Mouse (Mus musculus): ENCODE measurements at regions not wholly inside any gene's neighbourhood (a gene's known extent, or its start where the extent isn't known, plus 50 kb on each side); places are given as distances from the start of the nearest gene placed in this dataset.
"Not testable (repeated sequence)": the region's sequence is repeated elsewhere in the genome, so short reads cannot be mapped to it uniquely, and the experiment has no call there.

- WGBS = 61% methylated on average over 16 of the region's 16 CpGs
- H3K27ac ChIP-seq (ENCODE audit: low read length) = no peak overlapping the region
- no peaks in the 10 kb centered on the region for H3K36me3 ChIP-seq (ENCODE audit: control insufficient read depth, insufficient read depth, low read length)
- H3K9ac ChIP-seq (ENCODE audit: low read depth, low read length) = no peak overlapping the region
- ATAC-seq = no peak
- no peak overlapping the region for H3K4me2 ChIP-seq (ENCODE audit: low read depth, low read length)
- no peaks in the 10 kb centered on the region for H3K9me3 ChIP-seq (ENCODE audit: control insufficient read depth, low read length)
- H3K27me3 ChIP-seq (replicated peaks; ENCODE audit: control insufficient read depth, insufficient read depth, low read length) = no peaks in the 10 kb centered on the region
- H3K4me1 ChIP-seq (ENCODE audit: control insufficient read depth, insufficient read depth, low read length) = no peaks in the 10 kb centered on the region
- no peak overlapping the region for H3K4me3 ChIP-seq (ENCODE audit: low read length)
Measured at GRCm38 (mm10) chr10:25652742-25653563, 116.9 kb upstream of the Smlr1 start.

- Histone ChIP-seq H3K27me3 (replicated peaks; ENCODE audit: control insufficient read depth, insufficient read depth, low read length) (no peaks in the 10 kb centered on the region), H3K4me2 (ENCODE audit: low read depth, low read length) (no peak overlapping the region), H3K36me3 (ENCODE audit: control insufficient read depth, insufficient read depth, low read length) (no peaks in the 10 kb centered on the region), H3K27ac (ENCODE audit: low read length) (no peak overlapping the region), H3K9ac (ENCODE audit: low read depth, low read length) (no peak overlapping the region), H3K9me3 (ENCODE audit: control insufficient read depth, low read length) (no peaks in the 10 kb centered on the region), H3K4me3 (ENCODE audit: low read length) (no peak overlapping the region), H3K4me1 (ENCODE audit: control insufficient read depth, insufficient read depth, low read length) (peaks cover 1% of the 10 kb centered on the region; the same call in 1 of the 2 replicates)
- no peak for ATAC-seq
- 76% methylated on average over 1 of the region's 1 CpGs for WGBS
Measured at GRCm38 (mm10) chr10:25647740-25648139, 111.7 kb upstream of the Smlr1 start.

GRCm38 (mm10) chr10:25643518-25643993 is 107.5 kb upstream of the Smlr1 start:
- H3K9ac ChIP-seq (ENCODE audit: low read depth, low read length) = no peak overlapping the region
- H3K4me3 ChIP-seq (ENCODE audit: low read length) = no peak overlapping the region
- H3K27me3 ChIP-seq (replicated peaks; ENCODE audit: control insufficient read depth, insufficient read depth, low read length) = no peaks in the 10 kb centered on the region
- peak; percentile 59; the same call in 1 of the 2 replicates for ATAC-seq
- peaks cover 3% of the 10 kb centered on the region; the same call in 1 of the 2 replicates for H3K4me1 ChIP-seq (ENCODE audit: control insufficient read depth, insufficient read depth, low read length)
- H3K27ac ChIP-seq (ENCODE audit: low read length) = no peak overlapping the region
- no peak overlapping the region for H3K4me2 ChIP-seq (ENCODE audit: low read depth, low read length)
- H3K36me3 ChIP-seq (ENCODE audit: control insufficient read depth, insufficient read depth, low read length) = no peaks in the 10 kb centered on the region
- 36% methylated on average over 3 of the region's 3 CpGs for WGBS
- H3K9me3 ChIP-seq (ENCODE audit: control insufficient read depth, low read length) = no peaks in the 10 kb centered on the region

- H3K36me3 ChIP-seq (ENCODE audit: control insufficient read depth, insufficient read depth, low read length) = no peaks in the 10 kb centered on the region
- ATAC-seq = peak; percentile 68
- peaks cover 3% of the 10 kb centered on the region; the same call in 1 of the 2 replicates for H3K4me1 ChIP-seq (ENCODE audit: control insufficient read depth, insufficient read depth, low read length)
- WGBS = 69% methylated on average over 9 of the region's 9 CpGs
- H3K4me3 ChIP-seq (ENCODE audit: low read length) = no peak overlapping the region
- no peak overlapping the region for H3K9ac ChIP-seq (ENCODE audit: low read depth, low read length)
- H3K27me3 ChIP-seq (replicated peaks; ENCODE audit: control insufficient read depth, insufficient read depth, low read length) = no peaks in the 10 kb centered on the region
- H3K27ac ChIP-seq (ENCODE audit: low read length) = no peak overlapping the region
- no peaks in the 10 kb centered on the region for H3K9me3 ChIP-seq (ENCODE audit: control insufficient read depth, low read length)
- H3K4me2 ChIP-seq (ENCODE audit: low read depth, low read length) = no peak overlapping the region
Measured at GRCm38 (mm10) chr10:25642079-25642696, 106.1 kb upstream of the Smlr1 start.

GRCm38 (mm10) chr10:25633058-25633614 is 97.1 kb upstream of the Smlr1 start:
- no peak overlapping the region for H3K4me2 ChIP-seq (ENCODE audit: low read depth, low read length)
- 77% methylated on average over 4 of the region's 4 CpGs for WGBS
- ATAC-seq = no peak
- H3K36me3 ChIP-seq (ENCODE audit: control insufficient read depth, insufficient read depth, low read length) = no peaks in the 10 kb centered on the region
- no peak overlapping the region for H3K4me3 ChIP-seq (ENCODE audit: low read length)
- no peaks in the 10 kb centered on the region for H3K4me1 ChIP-seq (ENCODE audit: control insufficient read depth, insufficient read depth, low read length)
- no peaks in the 10 kb centered on the region for H3K27me3 ChIP-seq (replicated peaks; ENCODE audit: control insufficient read depth, insufficient read depth, low read length)
- no peak overlapping the region for H3K9ac ChIP-seq (ENCODE audit: low read depth, low read length)
- H3K27ac ChIP-seq (ENCODE audit: low read length) = no peak overlapping the region
- H3K9me3 ChIP-seq (ENCODE audit: control insufficient read depth, low read length) = no peaks in the 10 kb centered on the region

GRCm38 (mm10) chr10:25632306-25632705 is 96.2 kb upstream of the Smlr1 start:
- Histone ChIP-seq H3K9ac (ENCODE audit: low read depth, low read length) (no peak overlapping the region), H3K4me3 (ENCODE audit: low read length) (no peak overlapping the region), H3K4me2 (ENCODE audit: low read depth, low read length) (no peak overlapping the region), H3K27ac (ENCODE audit: low read length) (no peak overlapping the region), H3K27me3 (replicated peaks; ENCODE audit: control insufficient read depth, insufficient read depth, low read length) (no peaks in the 10 kb centered on the region), H3K4me1 (ENCODE audit: control insufficient read depth, insufficient read depth, low read length) (no peaks in the 10 kb centered on the region), H3K9me3 (ENCODE audit: control insufficient read depth, low read length) (no peaks in the 10 kb centered on the region), H3K36me3 (ENCODE audit: control insufficient read depth, insufficient read depth, low read length) (no peaks in the 10 kb centered on the region)
- 87% methylated on average over 7 of the region's 7 CpGs for WGBS
- no peak for ATAC-seq

GRCm38 (mm10) chr10:25622585-25622984 is 86.5 kb upstream of the Smlr1 start:
- no peaks in the 10 kb centered on the region for H3K36me3 ChIP-seq (ENCODE audit: control insufficient read depth, insufficient read depth, low read length)
- H3K27ac ChIP-seq (ENCODE audit: low read length) = no peak overlapping the region
- no peaks in the 10 kb centered on the region for H3K4me1 ChIP-seq (ENCODE audit: control insufficient read depth, insufficient read depth, low read length)
- no peaks in the 10 kb centered on the region for H3K27me3 ChIP-seq (replicated peaks; ENCODE audit: control insufficient read depth, insufficient read depth, low read length)
- WGBS = 71% methylated on average over 5 of the region's 5 CpGs
- H3K9ac ChIP-seq (ENCODE audit: low read depth, low read length) = no peak overlapping the region
- no peaks in the 10 kb centered on the region for H3K9me3 ChIP-seq (ENCODE audit: control insufficient read depth, low read length)
- no peak overlapping the region for H3K4me2 ChIP-seq (ENCODE audit: low read depth, low read length)
- no peak overlapping the region for H3K4me3 ChIP-seq (ENCODE audit: low read length)
- no peak for ATAC-seq

GRCm38 (mm10) chr10:25621747-25622134 is 85.7 kb upstream of the Smlr1 start:
- not testable (repeated sequence) for H3K36me3 ChIP-seq (ENCODE audit: control insufficient read depth, insufficient read depth, low read length); H3K4me2 ChIP-seq (ENCODE audit: low read depth, low read length); H3K4me3 ChIP-seq (ENCODE audit: low read length); H3K4me1 ChIP-seq (ENCODE audit: control insufficient read depth, insufficient read depth, low read length); H3K9ac ChIP-seq (ENCODE audit: low read depth, low read length); H3K27ac ChIP-seq (ENCODE audit: low read length); H3K27me3 ChIP-seq (replicated peaks; ENCODE audit: control insufficient read depth, insufficient read depth, low read length); H3K9me3 ChIP-seq (ENCODE audit: control insufficient read depth, low read length)
- 0 out of 2 replicates have a peak, but pooled peaks have one; percentile 16 for ATAC-seq
- WGBS = 43% methylated on average over 1 of the region's 1 CpGs

GRCm38 (mm10) chr10:25620939-25621746 is 85.1 kb upstream of the Smlr1 start:
- WGBS = 27% methylated on average over 10 of the region's 10 CpGs
- H3K27me3 ChIP-seq (replicated peaks; ENCODE audit: control insufficient read depth, insufficient read depth, low read length) = no peaks in the 10 kb centered on the region
- H3K36me3 ChIP-seq (ENCODE audit: control insufficient read depth, insufficient read depth, low read length) = no peaks in the 10 kb centered on the region
- H3K9ac ChIP-seq (ENCODE audit: low read depth, low read length) = no peak overlapping the region
- H3K4me1 ChIP-seq (ENCODE audit: control insufficient read depth, insufficient read depth, low read length) = no peaks in the 10 kb centered on the region
- H3K9me3 ChIP-seq (ENCODE audit: control insufficient read depth, low read length) = no peaks in the 10 kb centered on the region
- H3K4me3 ChIP-seq (ENCODE audit: low read length) = no peak overlapping the region
- H3K27ac ChIP-seq (ENCODE audit: low read length) = no peak overlapping the region
- peak; percentile 74 for ATAC-seq
- H3K4me2 ChIP-seq (ENCODE audit: low read depth, low read length) = no peak overlapping the region
